Mouse (Mus musculus) lung, adult 2 months (tissue): ENCODE data around the gene Cideb.

ENCODE experiments used
- CTCF ChIP-seq: fragments of 200-500 bp; IDR thresholded peaks from 2 replicates; pipeline ENCODE4 v1.5.1; 2011; ENCODE audit warnings: mild to moderate bottlenecking, low read length, control low read depth; ENCODE audit not compliant: insufficient read depth
- POLR2A ChIP-seq: fragments of 200-500 bp; IDR thresholded peaks from 2 replicates; pipeline ENCODE4 v1.6.1; 2011; ENCODE audit warnings: low read depth, mild to moderate bottlenecking, control low read depth, low read length, borderline replicate concordance; ENCODE audit errors: extremely low read depth

- TF ChIP-seq CTCF (no peak), POLR2A (no peak)
Observed at GRCm38 (mm10) chr14:55788256-55789050, 30.2 kb upstream of the Cideb start, which contains the start of gene Ripk3.
